Mouse (Mus musculus): ENCODE measurements around the gene Tcf7l1.

The Tcf7l1 gene

GRCm38 (mm10) chr6:72590111-72590510, 198.9 kb downstream of the Tcf7l1 start:
- no peak for DNase-seq (ENCODE audit: low spot score)

GRCm38 (mm10) chr6:72588307-72588706, 200.7 kb downstream of the Tcf7l1 start:
- no peak for DNase-seq (ENCODE audit: low spot score)

- no peak for DNase-seq (ENCODE audit: low spot score)
Measured at GRCm38 (mm10) chr6:72586701-72587100, 202.4 kb downstream of the Tcf7l1 start.

GRCm38 (mm10) chr6:72584154-72584553, 204.9 kb downstream of the Tcf7l1 start:
- DNase-seq (ENCODE audit: low spot score) = no peak

- DNase-seq (ENCODE audit: low spot score) = no peak
Measured at GRCm38 (mm10) chr6:72583211-72583839, 205.7 kb downstream of the Tcf7l1 start.

GRCm38 (mm10) chr6:72581625-72582382, 207.2 kb downstream of the Tcf7l1 start:
- no peak for DNase-seq (ENCODE audit: low spot score)

Data from T-cell, adult 2 months (primary cell).